Mouse (Mus musculus) urinary bladder, postnatal 25 days (tissue): ENCODE data around the gene Zdhhc7.

Source experiments
- DNase-seq: peaks from one replicate; pipeline ENCODE4 v3.0.0; 2022; ENCODE audit warnings: low spot score

The Zdhhc7 gene

DNA sequence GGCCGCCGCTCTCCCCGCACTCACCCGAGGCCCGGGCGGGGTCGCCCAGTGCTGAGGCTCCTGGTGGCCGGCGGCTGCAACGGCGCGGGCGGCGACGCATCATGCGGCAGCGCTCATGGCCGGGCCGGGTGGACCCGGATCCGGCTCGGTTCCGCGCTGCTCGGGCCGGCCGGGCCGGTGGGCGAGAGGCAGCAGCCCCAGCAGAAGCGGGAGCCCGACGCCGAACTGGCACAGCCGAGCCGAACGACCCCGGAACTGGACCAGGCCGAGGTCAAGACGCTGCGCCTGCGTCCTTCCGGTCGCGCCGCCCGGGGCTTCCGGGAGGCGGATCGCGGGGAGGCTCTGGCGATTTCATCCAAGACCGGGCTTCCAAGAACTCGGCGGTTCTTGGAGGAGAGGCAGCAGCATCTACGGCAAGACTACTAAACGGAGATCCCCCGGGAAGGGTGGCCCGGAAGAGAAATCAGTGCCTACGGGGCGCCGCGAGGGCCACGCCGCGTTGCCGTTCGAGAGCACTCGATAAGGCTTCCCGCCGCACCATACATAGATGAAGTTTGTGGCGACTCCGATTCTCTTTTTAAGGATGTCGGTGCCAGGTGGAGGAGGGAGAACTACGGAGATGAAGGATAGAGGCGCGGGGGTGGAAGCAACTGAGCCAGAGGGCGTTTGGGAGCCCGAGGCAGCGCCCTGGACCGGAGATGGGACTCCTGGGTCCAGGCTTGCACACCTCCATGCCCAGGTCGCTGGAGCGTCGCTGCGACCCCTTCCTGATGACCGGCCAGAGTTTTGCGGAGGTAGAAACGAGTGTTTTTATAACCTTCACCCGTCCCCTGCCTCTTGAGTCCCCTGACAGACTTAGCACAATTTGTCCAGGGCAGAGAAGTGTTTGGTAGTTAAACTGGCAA lies at the start of gene Zdhhc7:
TSS of gene Zdhhc7 (minus strand) at position 415 of the 905 bp plus-strand sequence.
- DNase-seq, result peak; percentile 72

DNA sequence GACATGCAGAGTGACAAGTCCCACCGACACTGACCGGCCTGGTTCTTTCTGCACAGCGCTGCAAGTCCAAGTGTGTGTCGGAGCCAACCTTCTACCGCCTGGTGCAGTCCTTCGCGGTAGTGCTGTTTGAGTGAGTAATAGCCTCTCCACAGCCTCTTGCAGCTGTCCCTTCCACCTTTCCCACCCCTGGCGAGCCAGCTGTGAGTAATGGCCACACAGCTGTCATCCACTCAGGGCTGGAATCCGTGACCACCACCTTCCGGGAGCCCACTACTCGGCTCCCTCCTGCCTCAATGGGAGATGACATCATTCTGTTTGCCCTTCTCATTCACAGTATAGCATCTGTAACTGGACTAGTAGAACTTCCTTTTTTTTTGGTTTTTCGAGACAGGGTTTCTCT lies 48.7 kb upstream of the Zdhhc7 start:
- no peak for DNase-seq

DNA sequence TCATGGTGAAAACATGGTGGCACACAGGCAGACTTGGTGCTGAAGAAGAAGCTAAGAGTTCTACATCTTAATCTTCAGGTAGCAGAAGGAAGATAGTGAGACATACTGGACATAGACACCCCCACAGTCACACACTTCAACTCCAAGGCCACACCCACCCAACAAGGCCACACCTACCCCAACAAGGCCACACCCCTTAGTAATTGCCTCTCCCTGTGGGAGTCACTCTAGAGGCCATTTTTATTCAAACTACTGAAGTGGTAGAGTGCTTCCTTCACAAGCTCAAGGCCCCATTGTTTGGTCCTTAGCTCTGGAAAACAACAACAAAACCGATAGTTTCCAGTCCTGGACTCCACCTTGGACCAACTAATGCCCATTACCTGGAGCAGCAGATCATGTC lies 44.8 kb upstream of the Zdhhc7 start:
- DNase-seq, result no peak

DNA sequence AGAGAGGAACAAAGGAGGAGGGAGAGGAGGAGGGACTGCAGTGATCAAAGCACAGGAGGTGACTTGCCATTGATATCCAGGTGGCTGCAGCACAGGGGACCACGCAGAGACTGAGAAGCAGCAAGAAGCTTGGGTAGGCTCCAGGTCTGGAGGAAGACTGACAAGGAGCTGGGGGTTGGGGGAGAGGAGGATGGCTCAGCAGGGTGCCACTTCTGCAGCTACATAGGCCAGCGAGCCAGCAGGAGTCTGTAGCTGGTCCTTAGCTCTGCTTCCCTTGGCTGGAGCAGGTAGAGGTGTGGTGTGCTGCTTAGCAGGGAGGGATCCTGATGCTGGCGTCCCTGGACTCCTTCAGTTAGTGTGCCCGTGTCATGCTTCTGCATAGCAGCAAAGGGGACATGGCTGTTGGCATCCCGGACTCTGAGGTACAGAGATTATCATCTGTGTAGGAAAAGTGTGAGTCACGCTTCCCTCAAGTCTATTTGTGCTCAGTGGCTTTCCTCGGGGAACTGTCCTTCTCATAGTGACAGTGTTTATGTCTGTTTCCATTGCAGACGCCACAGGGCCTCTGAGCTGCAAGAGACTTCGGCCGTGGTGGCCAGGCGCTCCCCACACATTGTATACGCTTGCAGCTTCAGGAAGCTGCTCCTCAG lies 43.5 kb upstream of the Zdhhc7 start:
- DNase-seq, result no peak

DNA sequence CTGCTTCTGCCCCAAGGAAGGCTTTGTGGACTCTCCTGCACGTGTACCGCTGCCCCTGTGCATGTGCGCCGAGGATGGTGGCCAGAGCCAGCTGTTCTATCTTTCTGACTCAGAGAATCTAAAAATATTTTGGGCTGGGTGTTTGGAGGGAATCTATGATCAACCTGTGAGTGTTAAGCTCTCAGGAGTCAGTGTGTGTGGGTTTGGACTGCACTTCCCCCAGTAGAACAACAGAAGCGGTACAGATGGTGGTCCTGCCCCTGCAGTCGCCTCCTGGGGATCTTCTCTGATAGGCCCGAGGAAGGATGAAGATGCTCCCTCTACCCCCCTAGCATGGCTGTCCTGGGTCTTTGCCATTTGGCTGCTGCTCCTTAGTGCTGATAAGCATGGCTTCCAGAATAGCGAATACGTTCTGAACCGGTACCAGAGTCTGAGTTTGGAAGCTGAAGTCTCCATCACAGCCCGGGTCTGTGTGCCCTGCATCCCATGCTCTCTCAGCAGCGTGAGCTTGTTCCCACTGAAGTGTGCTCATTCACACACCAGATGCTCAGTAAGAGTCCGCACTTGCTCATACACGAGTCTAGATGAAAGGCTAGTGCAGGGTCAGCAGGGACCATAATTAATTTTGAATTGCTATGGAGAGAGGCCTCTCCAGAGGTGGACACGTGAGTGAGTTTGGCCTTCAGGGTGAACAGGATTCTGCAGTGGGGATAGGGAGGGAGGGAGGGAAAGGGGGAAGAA lies 42.8 kb upstream of the Zdhhc7 start:
- no peak for DNase-seq

DNA sequence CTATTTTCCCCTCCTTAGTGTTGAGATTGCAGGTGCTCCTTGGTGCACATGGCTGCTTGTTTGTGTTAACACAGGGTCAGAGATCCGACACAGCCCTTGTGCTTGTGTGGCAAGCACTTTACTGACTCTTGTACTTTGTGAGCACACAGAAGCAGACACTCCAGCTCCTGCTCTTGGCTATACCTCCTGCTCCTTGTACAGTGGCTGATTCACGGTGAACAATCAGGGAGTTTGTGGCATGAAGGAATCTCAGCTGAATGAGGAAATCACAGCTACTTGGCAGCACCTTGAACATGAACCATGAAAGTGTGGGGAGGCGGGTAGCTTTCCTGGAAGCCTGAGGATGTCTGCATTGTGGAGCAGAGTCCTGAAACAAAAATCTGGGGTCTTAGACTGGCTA lies 39.5 kb upstream of the Zdhhc7 start:
- DNase-seq, result no peak

DNA sequence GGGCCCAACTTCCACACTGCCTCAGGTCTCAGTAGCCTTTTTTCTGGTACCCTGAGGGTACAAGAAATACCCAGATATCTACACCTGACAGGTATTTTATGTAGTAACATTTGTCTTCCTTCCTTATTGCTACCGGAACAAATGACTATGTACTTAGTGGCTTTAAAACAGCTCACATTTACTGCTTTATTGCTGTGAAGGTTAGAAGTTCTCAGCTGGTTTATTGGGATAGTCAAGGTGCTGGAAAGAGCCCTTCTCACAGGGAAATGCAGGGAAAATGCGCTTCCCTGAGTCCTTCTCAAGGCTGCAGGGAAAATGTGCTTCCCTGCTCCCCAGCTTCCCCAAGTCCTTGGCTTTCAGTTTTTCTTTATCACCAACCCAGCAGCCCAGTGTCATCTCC lies 37.7 kb upstream of the Zdhhc7 start:
- no peak for DNase-seq

DNA sequence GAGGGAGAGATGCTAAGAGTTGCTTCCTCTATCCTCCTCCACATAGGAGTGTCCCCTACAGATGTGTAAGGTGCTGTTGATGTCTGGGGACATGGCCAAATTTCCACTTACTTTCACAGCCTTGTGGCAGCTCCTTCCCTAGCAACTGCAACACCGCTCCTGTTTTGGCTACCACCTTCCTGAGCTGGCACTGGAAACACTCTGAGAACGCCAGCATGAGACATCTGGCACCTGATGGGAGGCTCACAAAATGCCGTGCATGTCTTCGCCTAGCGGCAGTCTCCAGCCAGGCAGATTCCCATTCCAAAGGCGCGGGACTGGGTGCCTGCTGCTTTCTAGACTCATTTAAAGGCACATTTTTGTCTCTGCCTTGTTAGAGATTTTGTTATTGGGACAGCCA lies 35.3 kb upstream of the Zdhhc7 start:
- no peak for DNase-seq

DNA sequence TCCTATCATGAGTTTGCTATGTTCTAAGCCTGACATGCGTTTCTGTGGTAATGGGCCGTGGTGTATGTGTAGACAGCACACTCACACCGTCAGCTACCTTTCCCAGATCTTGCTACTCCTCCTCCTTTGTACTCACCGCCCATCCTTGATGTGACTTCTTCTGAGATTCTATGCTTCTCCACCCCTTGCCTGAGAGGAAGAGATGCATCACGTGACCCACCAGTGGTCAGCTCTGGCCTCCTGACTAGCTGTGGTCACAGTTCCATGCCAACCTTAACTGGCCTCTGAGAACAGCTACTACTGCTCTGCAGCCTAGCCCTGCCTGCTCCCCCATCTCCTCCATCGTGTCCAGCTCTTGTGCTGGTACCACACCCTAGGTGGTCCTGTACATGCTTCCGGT lies 34.4 kb upstream of the Zdhhc7 start:
- DNase-seq, result no peak

DNA sequence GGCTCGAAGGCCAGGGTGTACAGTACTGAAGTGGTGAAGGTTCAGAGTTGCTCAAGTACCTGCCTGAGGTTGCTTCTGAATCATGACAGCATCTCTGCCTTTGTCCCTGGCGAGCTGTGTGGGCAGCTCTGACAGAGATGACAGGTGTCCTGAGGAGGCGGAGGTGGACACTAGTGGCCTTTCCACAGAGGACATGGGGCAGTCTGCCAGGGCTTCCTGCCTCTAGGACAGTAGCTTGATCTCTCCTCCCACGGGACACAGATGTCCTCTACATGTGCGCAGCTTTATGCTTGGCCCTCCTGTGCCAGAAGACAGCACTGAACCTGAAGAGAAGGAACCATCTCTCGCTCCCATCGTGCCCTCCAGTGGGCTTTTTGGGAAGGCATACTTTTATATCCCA lies 31.9 kb upstream of the Zdhhc7 start:
- no peak for DNase-seq

DNA sequence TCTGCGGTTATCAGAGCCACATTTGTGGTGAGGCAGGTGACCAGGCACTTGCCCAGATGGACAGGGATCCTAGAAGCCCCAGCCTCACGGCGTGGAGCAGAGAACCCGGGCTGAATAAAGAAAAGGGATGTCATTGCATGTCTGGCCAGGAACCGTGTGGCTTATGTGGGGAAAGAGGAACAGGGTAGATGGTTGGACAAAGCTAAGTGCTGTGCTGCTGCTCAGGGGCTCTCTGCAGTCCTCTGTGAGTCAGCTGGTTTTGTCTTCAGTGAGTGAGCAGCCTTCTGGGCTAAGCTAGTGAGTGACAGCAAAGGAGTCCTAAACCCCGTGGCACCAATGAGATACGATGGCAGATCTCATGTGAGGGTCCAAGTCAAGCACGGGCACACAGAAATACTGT lies 29.9 kb upstream of the Zdhhc7 start:
- DNase-seq, result no peak

DNA sequence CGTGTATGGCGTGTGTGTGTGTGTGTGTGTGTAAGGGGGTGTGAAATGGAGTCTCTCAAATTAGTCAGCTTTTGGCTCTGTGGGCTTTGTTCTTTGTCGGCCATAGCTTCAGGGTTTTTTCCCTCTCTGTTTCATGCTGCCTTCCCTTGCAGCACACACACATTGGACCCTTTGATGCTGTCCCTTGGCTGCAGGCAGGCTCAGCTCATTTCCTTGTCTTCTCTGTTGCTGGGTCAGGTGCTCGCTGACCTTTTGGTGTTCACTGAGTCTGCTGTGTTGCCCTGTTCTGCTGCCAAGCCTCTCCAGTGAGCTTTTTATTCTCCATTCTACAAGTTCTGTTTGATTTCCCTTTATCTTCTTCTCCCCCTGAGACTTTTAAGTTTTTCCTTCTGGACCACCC lies 28.3 kb upstream of the Zdhhc7 start:
- DNase-seq, result no peak

DNA sequence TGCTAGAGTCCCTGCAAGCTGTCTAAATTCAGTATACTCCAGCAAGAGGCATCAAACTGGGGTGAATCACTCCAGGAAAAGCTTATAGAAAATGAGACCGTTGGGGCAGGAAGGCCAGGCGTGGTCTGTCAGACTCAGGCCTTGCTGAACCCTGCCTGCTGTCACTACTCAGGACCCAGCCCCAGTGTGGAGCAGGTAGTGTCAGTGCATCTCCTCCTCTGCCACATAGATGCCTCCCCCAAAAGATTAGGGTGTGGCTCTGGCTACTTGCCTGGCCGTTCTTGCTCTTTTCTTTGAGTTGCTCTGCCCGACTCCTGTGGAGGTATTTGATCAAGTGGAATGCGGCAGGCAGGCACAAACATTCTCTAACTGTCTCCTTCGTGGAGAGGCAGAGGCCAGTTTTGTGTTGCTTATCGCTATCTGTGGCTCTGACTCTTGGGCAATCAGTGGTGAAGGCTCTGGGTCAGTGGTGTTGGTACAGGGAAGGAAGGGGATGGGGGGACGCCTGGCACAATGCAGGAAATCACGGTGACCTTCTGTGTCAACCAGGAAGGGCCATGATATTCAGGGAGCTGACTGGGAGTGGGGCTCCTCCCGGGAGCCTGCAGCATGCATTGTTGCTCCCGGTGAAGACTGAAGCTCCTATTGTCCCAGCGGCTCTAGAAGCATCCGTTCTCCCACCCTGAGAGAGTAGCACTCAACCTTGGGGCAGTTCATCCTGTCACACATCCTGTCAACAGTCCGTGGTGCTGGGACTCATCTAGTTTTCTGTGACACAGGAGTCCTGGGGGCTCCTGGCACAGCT lies 25.3 kb upstream of the Zdhhc7 start:
- DNase-seq, result no peak

DNA sequence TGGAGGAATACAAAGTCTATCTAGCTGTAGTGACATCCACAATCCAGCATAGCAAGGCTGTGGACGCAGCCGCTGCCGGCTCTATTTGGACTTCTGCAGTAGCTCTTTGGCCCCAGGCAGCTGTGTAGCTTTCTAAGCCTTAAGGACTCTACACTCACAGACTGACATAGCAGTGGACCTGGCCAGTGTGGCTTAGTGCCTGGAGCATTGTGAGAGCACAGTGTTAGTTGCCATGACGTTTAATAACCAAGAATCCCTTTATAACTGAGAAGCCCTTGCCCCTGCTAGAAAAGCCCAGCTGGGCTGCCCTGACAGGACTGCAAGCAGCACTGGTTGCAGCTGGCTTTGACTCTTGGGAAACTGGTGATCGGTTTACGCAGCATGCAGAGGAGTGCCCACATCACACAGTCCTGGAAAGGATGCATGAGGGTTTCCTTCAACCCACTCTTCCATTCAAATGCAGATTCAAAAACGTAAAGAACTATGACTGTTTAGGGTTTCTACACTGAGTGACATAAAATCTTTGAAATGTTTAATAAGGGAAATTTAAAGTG lies 23.6 kb upstream of the Zdhhc7 start:
- DNase-seq, result no peak

DNA sequence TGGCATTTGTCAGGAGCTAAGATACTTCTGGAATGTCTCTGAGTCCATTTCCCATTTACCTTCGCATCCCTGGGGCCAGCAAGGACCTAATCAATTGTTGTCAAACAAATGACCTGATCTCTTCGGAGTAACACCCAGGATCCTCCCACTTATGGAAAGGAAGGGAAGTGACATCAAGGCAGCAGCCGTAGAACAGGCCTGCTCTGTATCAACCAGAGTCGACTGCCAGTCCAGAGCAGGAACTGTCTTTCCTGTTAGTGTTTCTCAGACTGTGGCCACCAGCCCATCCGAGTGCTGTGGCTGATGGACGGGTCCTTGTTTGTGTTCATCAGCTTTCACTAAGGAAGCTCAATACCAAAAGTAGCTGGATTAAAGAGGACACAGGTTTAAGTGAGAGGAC lies 23.0 kb upstream of the Zdhhc7 start:
- DNase-seq, result no peak

DNA sequence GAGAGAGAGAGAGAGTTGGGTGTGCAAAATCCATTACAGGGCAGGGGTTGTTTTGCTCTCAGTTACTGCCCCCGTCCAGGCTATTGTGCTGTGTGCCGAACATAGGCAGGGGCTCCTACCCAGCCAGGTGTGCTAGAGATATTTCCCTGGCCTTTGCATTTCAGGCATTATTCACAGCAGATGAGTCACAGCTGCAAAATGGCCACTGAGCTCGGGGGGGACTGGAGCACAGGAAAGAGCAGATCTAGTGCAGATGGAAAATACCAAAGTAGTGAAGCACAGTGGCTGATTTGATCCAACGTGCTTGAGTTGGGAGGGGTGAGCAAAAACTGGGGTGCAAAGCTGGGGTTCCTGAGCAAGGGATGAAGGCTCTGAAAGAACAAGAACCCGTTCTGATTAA lies 19.7 kb upstream of the Zdhhc7 start:
- no peak for DNase-seq

DNA sequence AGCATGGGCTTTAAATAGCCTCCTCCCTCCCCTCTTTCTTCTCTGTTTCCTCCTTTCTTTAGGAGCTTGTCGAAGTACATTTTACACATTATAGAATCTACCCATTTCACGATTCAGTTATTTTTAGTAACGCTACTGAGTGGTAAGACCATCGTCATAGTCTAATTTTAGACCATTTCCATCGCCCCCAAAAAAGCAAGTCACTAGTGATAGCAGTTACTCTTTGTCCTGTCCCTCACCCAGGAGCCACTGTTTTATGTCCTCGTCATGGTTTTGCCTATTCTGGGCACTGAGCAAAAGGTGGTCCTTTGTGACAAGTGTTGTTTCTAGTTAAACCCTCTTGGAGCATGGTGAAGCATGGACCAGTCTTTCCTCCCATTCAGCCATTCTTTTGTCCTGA lies 18.6 kb upstream of the Zdhhc7 start:
- DNase-seq, result no peak

DNA sequence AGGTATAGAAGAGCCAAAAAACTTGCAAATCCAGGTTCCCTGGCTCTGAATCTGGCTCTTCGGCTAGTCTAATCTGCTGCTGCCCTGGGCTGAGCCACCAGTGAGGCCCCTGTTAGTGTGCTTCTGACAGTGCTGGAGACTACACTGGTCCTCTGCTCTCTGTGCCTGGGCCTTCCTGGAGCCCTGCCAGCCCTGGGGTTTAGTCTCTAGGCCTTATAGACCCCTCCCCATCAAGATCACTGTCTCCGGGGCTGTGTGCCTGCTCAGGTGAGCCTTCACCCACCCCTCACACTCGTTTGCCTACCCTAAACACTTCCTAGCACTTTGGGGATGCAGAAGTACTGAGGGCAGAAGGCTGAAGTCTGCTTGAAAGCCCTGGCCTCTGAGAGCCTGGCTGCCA lies 18.1 kb upstream of the Zdhhc7 start:
- no peak for DNase-seq

DNA sequence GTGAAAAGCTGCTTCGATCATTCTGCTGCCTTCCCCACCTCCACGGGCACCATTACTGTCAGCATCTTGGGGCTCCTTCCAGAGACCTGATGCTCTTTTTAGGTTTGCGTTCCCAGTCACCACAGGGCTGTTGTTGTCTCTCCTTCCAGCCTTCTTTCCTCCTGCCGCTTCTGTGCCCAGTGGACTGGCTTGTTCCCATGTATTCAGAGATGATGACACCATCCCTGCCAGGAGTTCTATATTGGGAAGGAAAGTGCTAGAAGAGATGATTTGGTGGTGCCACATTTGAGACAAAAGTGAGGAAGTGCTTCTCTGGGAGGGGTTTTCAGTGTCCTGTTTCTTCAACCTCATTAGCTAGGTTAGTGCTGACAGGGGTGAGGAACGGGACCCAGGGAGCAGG lies 17.6 kb upstream of the Zdhhc7 start:
- DNase-seq, result no peak

DNA sequence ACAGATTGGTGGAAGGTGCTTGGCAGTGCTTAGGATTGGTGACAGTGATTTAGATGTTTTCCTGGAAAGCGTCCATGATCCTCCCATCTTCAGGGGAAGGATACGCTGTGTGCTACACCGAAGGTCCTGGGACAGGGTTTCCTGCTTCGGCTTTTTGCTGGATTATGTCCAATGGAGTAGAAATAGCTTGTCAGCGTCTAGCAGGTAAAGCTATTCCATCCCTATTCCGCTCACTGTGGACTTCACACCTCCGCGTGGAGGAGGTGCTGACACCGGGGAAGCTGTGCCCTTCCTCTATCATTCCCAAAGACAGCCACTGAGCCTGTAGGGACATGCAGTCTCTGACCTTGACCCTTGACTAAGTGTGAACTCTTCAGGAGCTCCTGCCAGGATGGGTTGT lies 16.9 kb upstream of the Zdhhc7 start:
- DNase-seq, result no peak

DNA sequence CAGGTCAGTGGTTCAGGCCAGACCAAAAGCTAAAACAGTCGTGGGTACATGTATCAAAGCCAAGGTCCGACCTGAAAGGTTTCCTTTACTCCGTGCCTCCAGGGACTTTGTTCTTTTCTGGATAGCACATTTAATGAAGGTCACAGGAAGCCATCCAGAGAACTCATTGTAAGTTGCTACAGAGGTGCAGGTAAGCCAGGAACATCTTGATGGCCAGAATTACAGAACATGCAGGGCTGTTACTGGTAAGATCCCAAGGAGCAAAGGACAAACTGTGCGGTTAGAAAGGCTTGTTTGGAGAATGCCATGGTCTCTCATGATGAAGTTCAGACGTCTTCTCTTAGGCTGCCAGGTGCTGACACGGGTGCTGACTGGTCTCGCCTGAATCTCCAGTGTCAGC lies 15.3 kb upstream of the Zdhhc7 start:
- DNase-seq, result no peak

DNA sequence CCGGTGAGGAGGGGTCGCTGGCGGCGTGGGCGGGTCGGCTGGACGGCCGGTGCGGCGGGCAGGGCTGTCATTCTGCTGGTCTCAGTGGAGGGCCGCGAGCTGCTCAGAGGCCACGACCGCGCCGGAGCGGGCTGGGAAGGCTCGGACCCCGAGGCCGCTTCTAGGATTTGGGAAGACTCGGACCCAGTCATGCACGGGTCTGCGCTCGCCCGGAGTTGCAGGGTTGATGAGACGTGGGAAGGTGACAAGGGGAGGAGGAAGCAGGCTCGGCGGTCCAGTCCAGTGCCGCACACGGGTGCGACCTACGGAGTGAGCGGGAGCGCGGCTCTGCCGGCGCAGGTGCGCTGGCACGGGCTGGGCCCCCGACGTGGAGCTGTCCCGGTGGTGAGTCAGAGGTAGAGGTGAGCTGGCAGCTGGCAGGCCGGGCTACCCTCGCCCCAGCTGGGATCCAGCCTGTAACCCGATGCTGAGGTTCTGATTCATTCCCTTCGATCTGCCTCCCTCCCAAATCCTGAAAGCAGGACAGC lies 13.1 kb upstream of the Zdhhc7 start:
- DNase-seq, result peak; percentile 29
